Mouse (Mus musculus) hindbrain, embryonic 13.5 days (tissue): Measurements from ENCODE around the gene Tdpoz4. TPM values are rescaled to one million over a fixed set of nuclear protein-coding genes. Genes with fewer than 3 reads are reported as not detected.
"Not testable (repeated sequence)": the region's sequence is repeated elsewhere in the genome, so short reads cannot be mapped to it uniquely, and the experiment has no call there.

Source experiments
- ATAC-seq: fragments of 200-750 bp; cut with Nextera tagmentation; 2 replicates; pipeline ENCODE4 v1.8.0; 2017; ENCODE audit warnings: moderate TSS enrichment; ENCODE audit not compliant: low FRiP score
- H3K27ac ChIP-seq: fragments of 300-500 bp; sonication (generic); 2 replicates; pipeline ENCODE4 v1.5.1; 2015; ENCODE audit warnings: inconsistent platforms, mild to moderate bottlenecking, moderate library complexity
- H3K27me3 ChIP-seq: fragments of 300-500 bp; sonication (generic); 2 replicates; pipeline ENCODE4 v1.6.1; 2015; ENCODE audit warnings: mild to moderate bottlenecking, inconsistent platforms
- H3K36me3 ChIP-seq: fragments of 300-500 bp; sonication (generic); 2 replicates; pipeline ENCODE4 v1.6.1; 2015; ENCODE audit warnings: mild to moderate bottlenecking, inconsistent platforms
- H3K4me1 ChIP-seq: fragments of 300-500 bp; sonication (generic); replicated peaks from 2 replicates; pipeline ENCODE4 v1.6.1; 2015; ENCODE audit warnings: inconsistent platforms
- H3K4me2 ChIP-seq: fragments of 300-500 bp; sonication (generic); 2 replicates; pipeline ENCODE4 v1.6.1; 2015; ENCODE audit warnings: inconsistent platforms, mild to moderate bottlenecking, moderate library complexity
- H3K4me3 ChIP-seq: fragments of 300-500 bp; sonication (generic); 2 replicates; pipeline ENCODE4 v1.5.1; 2015; ENCODE audit warnings: mild to moderate bottlenecking, inconsistent platforms
- H3K9ac ChIP-seq: fragments of 300-500 bp; sonication (generic); 2 replicates; pipeline ENCODE4 v1.6.1; 2015; ENCODE audit warnings: mild to moderate bottlenecking, inconsistent platforms
- H3K9me3 ChIP-seq: fragments of 300-500 bp; sonication (generic); 2 replicates; pipeline ENCODE4 v1.6.1; 2016; ENCODE audit warnings: inconsistent platforms
- WGBS: fragments of 180-500 bp; shearing (Covaris S2); methylation state at CpG from one replicate; pipeline ENCODE4 v1.1.7; 2015; 5-methylcytosine and 5-hydroxymethylcytosine counted together
- polyA plus RNA-seq: library from polyadenylated mRNA; unstranded; fragments of >200 nt; fragmentation: Nextera tagmentation; extraction: Ambion mirVana; gene quantifications from 2 replicates; pipeline ENCODE4 v1.2.1, GENCODE M21; 2015

Gene Tdpoz4
- polyA plus RNA-seq: not detected in 2 replicates

GRCm38 (mm10) chr3:93796098-93796497 is at the start of gene Tdpoz4:
Gene Tdpoz4, plus strand, starts transcription at chr3:93796398.
- H3K36me3 ChIP-seq, H3K27ac ChIP-seq, H3K4me1 ChIP-seq, H3K4me2 ChIP-seq, H3K4me3 ChIP-seq, H3K9ac ChIP-seq, H3K27me3 ChIP-seq, ATAC-seq, H3K9me3 ChIP-seq: not testable (repeated sequence)

- not testable (repeated sequence) for H3K4me2 ChIP-seq, H3K9ac ChIP-seq, H3K27me3 ChIP-seq, H3K9me3 ChIP-seq, H3K36me3 ChIP-seq, H3K4me3 ChIP-seq, H3K4me1 ChIP-seq, ATAC-seq, H3K27ac ChIP-seq
- 92% methylated on average over 18 of the region's 18 CpGs for WGBS
These were observed 42.2 kb upstream of the Tdpoz4 start for GRCm38 (mm10) chr3:93754022-93754421.

- WGBS: 89% methylated on average over 1 of the region's 1 CpGs
- not testable (repeated sequence) for ATAC-seq, H3K4me1 ChIP-seq, H3K36me3 ChIP-seq, H3K27ac ChIP-seq, H3K9ac ChIP-seq, H3K9me3 ChIP-seq, H3K4me2 ChIP-seq, H3K27me3 ChIP-seq, H3K4me3 ChIP-seq
These were observed 23.5 kb upstream of the Tdpoz4 start, which contains the start of gene Gm5773 for GRCm38 (mm10) chr3:93772700-93773099. Gene Gm5773, plus strand, starts transcription at chr3:93773000.

GRCm38 (mm10) chr3:93813341-93813740 is 17.1 kb downstream of the Tdpoz4 start:
- 0 out of 2 replicates have a peak, but pooled peaks have one; percentile 61 for ATAC-seq
- not testable (repeated sequence) for H3K4me3 ChIP-seq, H3K36me3 ChIP-seq, H3K27me3 ChIP-seq, H3K4me2 ChIP-seq, H3K9ac ChIP-seq, H3K9me3 ChIP-seq, H3K27ac ChIP-seq, H3K4me1 ChIP-seq

- not testable (repeated sequence) for H3K27me3 ChIP-seq, H3K4me2 ChIP-seq, H3K36me3 ChIP-seq, H3K9me3 ChIP-seq, H3K4me1 ChIP-seq, H3K4me3 ChIP-seq, ATAC-seq, H3K9ac ChIP-seq, H3K27ac ChIP-seq
- 88% methylated on average over 1 of the region's 1 CpGs for WGBS
These were observed 29.5 kb downstream of the Tdpoz4 start, which contains the start of gene Tdpoz3 for GRCm38 (mm10) chr3:93825720-93826119. Gene Tdpoz3, plus strand, starts transcription at chr3:93826020.

Other genes with a start within 250 kb of the Tdpoz4 start
- 191 and 200 TPM in 2 replicates for gene S100a10, start 241.3 kb upstream of the Tdpoz4 start, polyA plus RNA-seq
- gene Tdpoz2, start 143.7 kb upstream of the Tdpoz4 start, polyA plus RNA-seq: not detected in 2 replicates
- gene Tdpoz1, start 120.1 kb upstream of the Tdpoz4 start, polyA plus RNA-seq: not detected in 2 replicates
- gene Gm37596, start 103.3 kb upstream of the Tdpoz4 start, polyA plus RNA-seq: not detected in 2 replicates
- gene Gm5773, start 23.4 kb upstream of the Tdpoz4 start, polyA plus RNA-seq: not detected in 2 replicates
- gene Tdpoz3, start 29.6 kb downstream of the Tdpoz4 start, polyA plus RNA-seq: not detected in 2 replicates
- gene Gm9117, start 147.1 kb downstream of the Tdpoz4 start, polyA plus RNA-seq: not detected in 2 replicates
- gene Tdpoz5, start 164.9 kb downstream of the Tdpoz4 start, polyA plus RNA-seq: not detected in 2 replicates